Mouse (Mus musculus) forebrain, embryonic 14.5 days (tissue): ENCODE results near the gene Gmfg. TPM values are rescaled to one million over a fixed set of nuclear protein-coding genes. Genes with fewer than 3 reads are reported as not detected.

Experiments used
- ATAC-seq: fragments of 200-750 bp; cut with Nextera tagmentation; 2 replicates; pipeline ENCODE4 v1.8.0; 2017; ENCODE audit warnings: mild to moderate bottlenecking, moderate library complexity
- DNase-seq: peaks from one replicate; pipeline ENCODE4 v3.0.0-alpha.2; 2015; ENCODE audit warnings: low spot score
- H3K27ac ChIP-seq: fragments of 300-500 bp; sonication (generic); 2 replicates; pipeline ENCODE4 v1.5.1; 2014; ENCODE audit warnings: low read depth, mild to moderate bottlenecking, control low read depth, low read length, moderate library complexity
- H3K27me3 ChIP-seq: fragments of 300-500 bp; sonication (generic); replicated peaks from 2 replicates; pipeline ENCODE4 v1.6.1; 2014; ENCODE audit warnings: low read length, control low read depth, mixed read lengths; ENCODE audit not compliant: control insufficient read depth, insufficient read depth
- H3K36me3 ChIP-seq: fragments of 300-500 bp; sonication (generic); 2 replicates; pipeline ENCODE4 v1.6.1; 2014; ENCODE audit warnings: low read length, control low read depth; ENCODE audit not compliant: control insufficient read depth, insufficient read depth
- H3K4me1 ChIP-seq: fragments of 300-500 bp; sonication (generic); 2 replicates; pipeline ENCODE4 v1.6.1; 2014; ENCODE audit warnings: antibody characterized with exemption, low read length, control low read depth; ENCODE audit not compliant: control insufficient read depth, insufficient read depth
- H3K4me2 ChIP-seq: fragments of 300-500 bp; sonication (generic); 2 replicates; pipeline ENCODE4 v1.6.1; 2014; ENCODE audit warnings: mild to moderate bottlenecking, control low read depth, low read length
- H3K4me3 ChIP-seq: fragments of 300-500 bp; sonication (generic); 2 replicates; pipeline ENCODE4 v1.5.1; 2014; ENCODE audit warnings: low read depth, low read length, control low read depth
- H3K9ac ChIP-seq: fragments of 300-500 bp; sonication (generic); 2 replicates; pipeline ENCODE4 v1.6.1; 2014; ENCODE audit warnings: mild to moderate bottlenecking, low read length, control low read depth, moderate library complexity
- H3K9me3 ChIP-seq: fragments of 300-500 bp; sonication (generic); replicated peaks from 2 replicates; pipeline ENCODE4 v1.6.1; 2016; ENCODE audit warnings: low read length, control low read depth, mixed read lengths; ENCODE audit not compliant: control insufficient read depth
- WGBS: fragments of 180-500 bp; shearing (Covaris S2); extraction: QIAGEN DNeasy Blood & Tissue Kit; methylation state at CpG from one replicate; pipeline ENCODE4 v1.1.7; 2014; 5-methylcytosine and 5-hydroxymethylcytosine counted together
- polyA plus RNA-seq: library from polyadenylated mRNA; unstranded; fragments of >200 nt; fragmentation: Nextera tagmentation; extraction: Ambion mirVana; gene quantifications from 2 replicates; pipeline ENCODE4 v1.2.1, GENCODE M21; 2014

Gmfg gene
- polyA plus RNA-seq, 1 experiment from 2014 or later: 4.9 TPM

DNA sequence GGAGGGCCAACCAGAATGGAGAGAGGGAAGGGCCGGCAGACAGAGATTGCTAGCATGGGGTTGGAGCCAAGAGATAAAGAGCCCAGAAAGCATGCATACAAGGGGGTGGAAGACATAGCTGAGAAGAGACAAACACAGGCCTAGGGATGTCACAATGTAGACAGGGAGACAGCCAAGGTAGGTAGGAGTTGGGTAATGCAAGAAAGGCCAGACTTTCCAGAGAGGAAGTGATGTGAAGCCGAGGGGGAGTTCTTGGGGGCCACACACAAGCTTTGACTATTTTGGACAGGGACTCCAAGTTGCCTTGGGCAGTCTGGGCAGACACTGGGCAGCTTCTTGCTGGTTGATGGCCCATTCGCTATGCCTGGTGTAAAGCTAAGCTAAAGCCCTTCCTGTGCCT is 35.3 kb upstream of the Gmfg start:
- no peak overlapping the region for H3K4me3 ChIP-seq
- no peak for DNase-seq
- no peaks in the 10 kb centered on the region for H3K27me3 ChIP-seq
- H3K36me3 ChIP-seq: peaks cover 99% of the 10 kb centered on the region
- H3K27ac ChIP-seq: no peak overlapping the region
- no peaks in the 10 kb centered on the region for H3K4me1 ChIP-seq
- no peak for ATAC-seq
- H3K4me2 ChIP-seq: no peak overlapping the region
- H3K9me3 ChIP-seq: no peaks in the 10 kb centered on the region
- 73% methylated on average over 3 of the region's 3 CpGs for WGBS
- no peak overlapping the region for H3K9ac ChIP-seq

DNA sequence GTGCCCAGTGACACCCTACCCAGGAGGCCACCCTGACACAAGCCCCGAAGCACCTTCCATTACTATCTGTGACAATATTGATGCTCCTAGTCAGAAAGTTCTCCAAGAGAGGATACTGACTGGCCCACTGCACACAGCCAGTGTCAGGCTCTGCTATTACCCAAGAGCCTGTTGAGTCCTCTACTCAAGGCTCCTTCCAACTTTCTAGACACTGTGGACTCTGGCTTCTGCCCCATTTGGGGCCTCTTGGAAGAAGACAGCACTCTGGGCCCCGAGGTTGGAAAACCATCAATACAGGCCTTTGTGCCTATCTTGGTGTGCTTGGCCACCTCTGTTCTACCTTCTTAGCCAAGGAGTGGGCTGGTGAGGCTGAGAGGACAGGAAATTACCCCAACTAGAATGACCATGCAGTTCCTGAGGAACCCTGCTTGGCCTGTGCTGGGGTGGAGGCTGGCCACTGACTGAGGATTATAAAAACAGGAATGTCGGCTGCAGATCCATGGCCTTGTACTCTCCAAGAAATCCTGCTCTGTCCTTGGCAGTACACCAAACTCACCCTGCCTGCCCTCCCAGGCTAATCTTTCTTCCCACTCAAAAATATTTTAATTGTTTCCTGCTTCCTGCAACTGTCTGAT is 26.3 kb upstream of the Gmfg start:
- Histone ChIP-seq H3K9ac (no peak overlapping the region), H3K27me3 (no peaks in the 10 kb centered on the region), H3K4me3 (no peak overlapping the region), H3K9me3 (no peaks in the 10 kb centered on the region), H3K27ac (no peak overlapping the region), H3K4me1 (no peaks in the 10 kb centered on the region), H3K4me2 (no peak overlapping the region), H3K36me3 (peaks cover 83% of the 10 kb centered on the region)
- ATAC-seq: no peak
- no peak for DNase-seq
- WGBS: 89% methylated on average over 3 of the region's 3 CpGs

- WGBS: 87% methylated on average over 4 of the region's 4 CpGs
- DNase-seq (no peak), ATAC-seq (no peak)
- H3K36me3 ChIP-seq: peaks cover 81% of the 10 kb centered on the region
- H3K4me2 ChIP-seq: no peak overlapping the region
- no peaks in the 10 kb centered on the region for H3K9me3 ChIP-seq
- no peak overlapping the region for H3K4me3 ChIP-seq
- H3K27me3 ChIP-seq: no peaks in the 10 kb centered on the region
- no peak overlapping the region for H3K27ac ChIP-seq
- H3K9ac ChIP-seq: no peak overlapping the region
- H3K4me1 ChIP-seq: no peaks in the 10 kb centered on the region
Observed at GRCm38 (mm10) chr7:28412826-28413225, 24.4 kb upstream of the Gmfg start.

DNA sequence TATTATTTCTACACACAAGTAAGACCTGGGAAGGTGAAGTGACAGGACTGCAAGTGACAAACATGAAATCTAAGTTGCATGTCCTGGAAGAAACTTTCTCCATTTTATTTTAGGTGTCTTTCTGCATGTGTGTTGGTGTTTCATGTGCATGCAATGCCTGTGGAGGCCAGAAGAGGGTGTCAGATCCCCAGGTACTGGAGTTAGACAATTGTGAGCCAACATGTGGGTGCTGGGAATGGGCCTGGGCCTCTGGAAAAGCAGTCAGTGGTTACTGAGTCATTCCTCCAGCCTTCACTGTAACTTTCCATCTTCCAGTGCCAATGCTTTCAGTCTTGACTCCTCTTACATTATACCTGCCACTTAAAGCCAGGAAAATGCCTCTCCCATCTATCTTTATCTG is 19.9 kb upstream of the Gmfg start:
- Histone ChIP-seq H3K4me2 (no peak overlapping the region), H3K9ac (no peak overlapping the region), H3K36me3 (peaks cover 86% of the 10 kb centered on the region), H3K27ac (no peak overlapping the region), H3K27me3 (no peaks in the 10 kb centered on the region), H3K4me3 (no peak overlapping the region), H3K9me3 (no peaks in the 10 kb centered on the region), H3K4me1 (no peaks in the 10 kb centered on the region)
- ATAC-seq (no peak), DNase-seq (no peak)

DNA sequence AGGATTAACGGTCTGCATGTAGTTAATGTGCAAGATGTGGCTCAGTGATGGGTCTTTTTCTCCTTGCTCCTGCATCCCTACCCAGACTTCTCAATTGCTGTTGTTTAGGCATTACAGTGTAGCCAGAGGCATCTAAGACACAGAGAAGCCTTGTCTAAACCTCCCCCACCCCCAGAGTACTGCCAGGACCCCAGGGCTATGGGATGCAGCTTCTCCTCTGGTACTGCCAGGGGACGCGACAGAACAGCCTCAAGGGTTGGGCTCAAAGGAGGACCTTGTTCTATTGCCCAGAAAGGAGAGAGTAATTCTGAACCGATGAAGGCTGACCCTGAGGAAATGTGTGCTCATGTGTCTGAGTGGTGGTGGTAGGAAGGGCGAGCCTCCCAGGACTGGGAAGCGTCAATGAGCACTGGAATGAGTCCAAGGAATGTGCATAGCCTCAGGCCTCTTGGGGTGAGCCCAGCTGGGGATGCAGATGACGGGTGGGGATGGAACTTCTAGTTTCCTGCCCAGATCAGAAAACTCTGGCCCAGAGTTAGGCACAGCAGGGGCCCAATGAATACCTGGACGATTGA is 19.1 kb upstream of the Gmfg start:
- peaks cover 86% of the 10 kb centered on the region for H3K36me3 ChIP-seq
- 71% methylated on average over 8 of the region's 8 CpGs for WGBS
- H3K4me2 ChIP-seq: no peak overlapping the region
- DNase-seq: peak; percentile 12
- no peaks in the 10 kb centered on the region for H3K4me1 ChIP-seq
- no peak for ATAC-seq
- no peaks in the 10 kb centered on the region for H3K9me3 ChIP-seq
- no peak overlapping the region for H3K4me3 ChIP-seq
- no peaks in the 10 kb centered on the region for H3K27me3 ChIP-seq
- no peak overlapping the region for H3K9ac ChIP-seq
- H3K27ac ChIP-seq: no peak overlapping the region

GRCm38 (mm10) chr7:28419416-28419815 is 17.8 kb upstream of the Gmfg start:
- DNase-seq: no peak
- Histone ChIP-seq H3K36me3 (peaks cover 78% of the 10 kb centered on the region), H3K9me3 (no peaks in the 10 kb centered on the region), H3K27me3 (no peaks in the 10 kb centered on the region), H3K9ac (no peak overlapping the region), H3K4me3 (no peak overlapping the region), H3K27ac (no peak overlapping the region), H3K4me1 (no peaks in the 10 kb centered on the region), H3K4me2 (no peak overlapping the region)
- 98% methylated on average over 2 of the region's 2 CpGs for whole genome bisulfite sequencing
- no peak for ATAC-seq

DNA sequence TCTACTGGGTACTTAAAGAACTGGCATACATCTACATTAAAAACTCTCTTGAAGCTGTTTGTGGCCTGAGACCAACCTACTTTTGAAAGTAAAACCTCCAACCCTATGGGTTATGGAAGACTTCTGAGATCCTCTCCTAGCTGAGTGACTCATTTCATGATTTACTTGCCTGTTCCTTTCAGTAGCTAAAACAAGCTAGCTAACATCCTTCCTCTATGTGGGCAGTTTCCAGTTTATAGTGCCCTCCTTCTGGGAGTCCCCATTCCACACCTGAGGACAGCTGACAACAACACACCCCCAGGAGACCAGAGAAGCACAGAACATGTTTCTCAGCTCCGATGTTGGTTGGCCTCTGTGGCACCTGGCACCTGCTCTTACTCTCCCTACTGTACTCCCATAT is 14.2 kb upstream of the Gmfg start:
- H3K27ac ChIP-seq: no peak overlapping the region
- WGBS: 96% methylated on average over 1 of the region's 1 CpGs
- no peaks in the 10 kb centered on the region for H3K4me1 ChIP-seq
- H3K9ac ChIP-seq: no peak overlapping the region
- no peaks in the 10 kb centered on the region for H3K27me3 ChIP-seq
- H3K36me3 ChIP-seq: peaks cover 60% of the 10 kb centered on the region
- H3K9me3 ChIP-seq: no peaks in the 10 kb centered on the region
- H3K4me3 ChIP-seq: no peak overlapping the region
- ATAC-seq: no peak
- no peak for DNase-seq
- no peak overlapping the region for H3K4me2 ChIP-seq

GRCm38 (mm10) chr7:28427738-28428137 is 9.5 kb upstream of the Gmfg start:
- Histone ChIP-seq H3K4me3 (no peak overlapping the region), H3K9me3 (no peaks in the 10 kb centered on the region), H3K9ac (no peak overlapping the region), H3K27ac (no peak overlapping the region), H3K4me1 (no peaks in the 10 kb centered on the region; the same call in 1 of the 2 replicates), H3K4me2 (no peak overlapping the region), H3K27me3 (no peaks in the 10 kb centered on the region), H3K36me3 (peaks cover 28% of the 10 kb centered on the region)
- no peak for DNase-seq
- no peak for ATAC-seq

DNA sequence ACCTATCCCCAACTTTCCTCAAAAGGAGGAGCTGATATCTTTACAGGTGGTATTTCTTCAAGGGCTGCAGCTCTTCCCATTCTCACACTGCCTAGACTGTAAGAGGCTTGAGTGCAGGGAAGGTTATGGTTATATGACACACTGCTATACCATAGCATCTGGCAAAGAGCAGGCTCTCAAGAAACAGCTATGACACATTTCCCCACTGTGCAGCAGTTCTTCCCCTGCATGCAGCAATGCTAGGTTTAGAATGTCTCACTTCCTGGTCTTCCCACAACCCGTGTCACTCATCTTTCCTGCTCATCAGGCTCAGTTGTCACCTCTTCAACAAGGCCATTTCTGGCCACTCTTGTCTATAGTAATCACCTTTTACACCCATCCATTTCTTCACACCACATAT is 6.7 kb upstream of the Gmfg start:
- WGBS: 87% methylated on average over 1 of the region's 1 CpGs
- no peak for DNase-seq
- peaks cover 27% of the 10 kb centered on the region for H3K36me3 ChIP-seq

More for the DNA sequence above, 6.7 kb upstream of the Gmfg start:
- Histone ChIP-seq H3K27me3 (no peaks in the 10 kb centered on the region), H3K9ac (no peak overlapping the region), H3K27ac (no peak overlapping the region), H3K4me3 (no peak overlapping the region), H3K4me1 (peaks cover 11% of the 10 kb centered on the region), H3K4me2 (no peak overlapping the region), H3K9me3 (no peaks in the 10 kb centered on the region)
- ATAC-seq: no peak
